Mouse (Mus musculus): ENCODE data around the gene Zfp710. TPM values are rescaled to one million over a fixed set of nuclear protein-coding genes. Genes with fewer than 3 reads are reported as not detected.

Zfp710 gene
- total and polyA plus RNA-seq, 3 experiments: 14.8 to 19.1 TPM; not detected in 1

GRCm38 (mm10) chr7:80075946-80076583 is 51.5 kb downstream of the Zfp710 start:
- H3K9me3 ChIP-seq (replicated peaks; ENCODE audit: insufficient read depth, low read length): no peaks in the 10 kb centered on the region
- H3K36me3 ChIP-seq (ENCODE audit: control insufficient read depth in 1 of 2, insufficient read depth in 2 of 2, low read length in 2 of 2): peaks cover 0 to 35% of the 10 kb centered on the region in 2 experiments; a peak in 2 of 4 replicates
- no peak for DNase-seq (ENCODE audit: low read depth, low spot score)
- peaks cover 17 to 44% of the 10 kb centered on the region in 2 experiments for H3K4me1 ChIP-seq (ENCODE audit: control insufficient read depth in 1 of 2, insufficient read depth in 2 of 2, low read length in 2 of 2)
- H3K27ac ChIP-seq (ENCODE audit: control insufficient read depth, low read depth, low read length): peak overlapping the region; percentile 85; the same call in 1 of the 2 replicates
- no peak overlapping the region for H3K4me3 ChIP-seq (ENCODE audit: control insufficient read depth in 1 of 2, insufficient read depth in 1 of 2, low read depth in 2 of 2, low read length in 2 of 2)
- H3K9ac ChIP-seq (ENCODE audit: control insufficient read depth, low read depth, low read length, poor library complexity, severe bottlenecking): no peak overlapping the region
- TF ChIP-seq MYB (IDR thresholded peaks at IDR 0.05; ENCODE audit: low read depth, low read length) (no peak), ELF1 (IDR thresholded peaks at IDR 0.05; ENCODE audit: low read depth, low read length) (no peak), CTCF (IDR thresholded peaks at IDR 0.05 in 2 of 3, conservative IDR thresholded peaks at IDR 0.05 in 1 of 3; ENCODE audit: control insufficient read depth in 1 of 3, insufficient read depth in 1 of 3, low read depth in 2 of 3, low read length in 3 of 3, poor library complexity in 1 of 3, severe bottlenecking in 1 of 3) (no peak), MXI1 (IDR thresholded peaks at IDR 0.05; ENCODE audit: low read depth, low read length) (no peak), EP300 (IDR thresholded peaks at IDR 0.05; ENCODE audit: low read depth in 1 of 2, low read length in 2 of 2) (no peak), CHD2 (IDR thresholded peaks at IDR 0.05; ENCODE audit: low read length) (no peak), E2F4 (IDR thresholded peaks at IDR 0.05; ENCODE audit: borderline replicate concordance, low read depth, low read length) (no peak), MAFK (IDR thresholded peaks at IDR 0.05; ENCODE audit: borderline replicate concordance, low read depth, low read length) (no peak), GABPA (IDR thresholded peaks at IDR 0.05; ENCODE audit: low read depth, low read length) (no peak), UBTF (IDR thresholded peaks at IDR 0.05; ENCODE audit: borderline replicate concordance, insufficient read depth, low read depth, low read length) (no peak), ZNF384 (IDR thresholded peaks at IDR 0.05; ENCODE audit: low read depth, low read length) (no peak), MYC (IDR thresholded peaks at IDR 0.05; ENCODE audit: low read depth, low read length) (no peak), MAX (IDR thresholded peaks at IDR 0.05; ENCODE audit: low read length) (no peak), JUND (IDR thresholded peaks at IDR 0.05; ENCODE audit: low read depth, low read length) (no peak)
- H3K27me3 ChIP-seq (ENCODE audit: control insufficient read depth in 1 of 2, insufficient read depth in 2 of 2, low read length in 2 of 2): no peaks in the 10 kb centered on the region
- H3K79me2 ChIP-seq (ENCODE audit: control insufficient read depth, insufficient read depth, low read length, poor library complexity): no peaks in the 10 kb centered on the region

GRCm38 (mm10) chr7:80076961-80077716 is 52.5 kb downstream of the Zfp710 start:
- Histone ChIP-seq H3K4me3 (ENCODE audit: control insufficient read depth in 1 of 2, insufficient read depth in 1 of 2, low read depth in 2 of 2, low read length in 2 of 2) (no peak overlapping the region), H3K36me3 (ENCODE audit: control insufficient read depth in 1 of 2, insufficient read depth in 2 of 2, low read length in 2 of 2) (peaks cover 0 to 35% of the 10 kb centered on the region in 2 experiments; a peak in 2 of 4 replicates), H3K4me1 (ENCODE audit: control insufficient read depth in 1 of 2, insufficient read depth in 2 of 2, low read length in 2 of 2) (peaks cover 17 to 44% of the 10 kb centered on the region in 2 experiments), H3K9ac (ENCODE audit: control insufficient read depth, low read depth, low read length, poor library complexity, severe bottlenecking) (no peak overlapping the region), H3K79me2 (ENCODE audit: control insufficient read depth, insufficient read depth, low read length, poor library complexity) (no peaks in the 10 kb centered on the region), H3K27me3 (ENCODE audit: control insufficient read depth in 1 of 2, insufficient read depth in 2 of 2, low read length in 2 of 2) (no peaks in the 10 kb centered on the region), H3K27ac (ENCODE audit: control insufficient read depth, low read depth, low read length) (no peak overlapping the region), H3K9me3 (replicated peaks; ENCODE audit: insufficient read depth, low read length) (no peaks in the 10 kb centered on the region)
- no peak for DNase-seq (ENCODE audit: low read depth, low spot score)
- TF ChIP-seq USF2 (IDR thresholded peaks at IDR 0.05; ENCODE audit: borderline replicate concordance in 1 of 2, insufficient read depth in 1 of 2, low read depth in 1 of 2, low read length in 2 of 2) (no peak), GABPA (IDR thresholded peaks at IDR 0.05; ENCODE audit: low read depth, low read length) (no peak), TAL1 (IDR thresholded peaks at IDR 0.05; ENCODE audit: low read length) (no peak), SIN3A (IDR thresholded peaks at IDR 0.05; ENCODE audit: low read length) (no peak), NRF1 (IDR thresholded peaks at IDR 0.05; ENCODE audit: insufficient read depth, low read depth, low read length, poor library complexity, severe bottlenecking) (no peak), POLR2AphosphoS5 (IDR thresholded peaks at IDR 0.05; ENCODE audit: borderline replicate concordance, low read depth, low read length) (no peak), GATA1 (IDR thresholded peaks at IDR 0.05; ENCODE audit: low read depth, low read length) (no peak), JUND (IDR thresholded peaks at IDR 0.05; ENCODE audit: low read depth, low read length) (no peak), HCFC1 (IDR thresholded peaks at IDR 0.05; ENCODE audit: low read depth, low read length) (no peak), ZC3H11A (IDR thresholded peaks at IDR 0.05; ENCODE audit: low read depth, low read length) (no peak), CTCF (IDR thresholded peaks at IDR 0.05 in 2 of 3, conservative IDR thresholded peaks at IDR 0.05 in 1 of 3; ENCODE audit: control insufficient read depth in 1 of 3, insufficient read depth in 1 of 3, low read depth in 2 of 3, low read length in 3 of 3, poor library complexity in 1 of 3, severe bottlenecking in 1 of 3) (no peak), ETS1 (IDR thresholded peaks at IDR 0.05; ENCODE audit: low read depth, low read length) (no peak), MXI1 (IDR thresholded peaks at IDR 0.05; ENCODE audit: low read depth, low read length) (no peak), CHD1 (IDR thresholded peaks at IDR 0.05; ENCODE audit: low read depth, low read length) (no peak), CHD2 (IDR thresholded peaks at IDR 0.05; ENCODE audit: low read length) (no peak), USF1 (IDR thresholded peaks at IDR 0.05; ENCODE audit: low read depth, low read length) (no peak), MEF2A (IDR thresholded peaks at IDR 0.05; ENCODE audit: extremely low read depth, insufficient replicate concordance, low read depth, low read length, poor library complexity, severe bottlenecking) (no peak)

Data from MEL (cell line).